Mouse (Mus musculus) liver, postnatal 0 days (tissue): ENCODE data around the gene Pdia5.

Experiments used
- CTCF ChIP-seq: sonication (generic); IDR thresholded peaks from 2 replicates; pipeline ENCODE4 v1.5.1; 2016; ENCODE audit warnings: antibody characterized with exemption, low read depth
- EP300 ChIP-seq: IDR thresholded peaks from 2 replicates; pipeline ENCODE4 v1.6.1; 2016; ENCODE audit warnings: antibody characterized with exemption, low read depth, mild to moderate bottlenecking

DNA sequence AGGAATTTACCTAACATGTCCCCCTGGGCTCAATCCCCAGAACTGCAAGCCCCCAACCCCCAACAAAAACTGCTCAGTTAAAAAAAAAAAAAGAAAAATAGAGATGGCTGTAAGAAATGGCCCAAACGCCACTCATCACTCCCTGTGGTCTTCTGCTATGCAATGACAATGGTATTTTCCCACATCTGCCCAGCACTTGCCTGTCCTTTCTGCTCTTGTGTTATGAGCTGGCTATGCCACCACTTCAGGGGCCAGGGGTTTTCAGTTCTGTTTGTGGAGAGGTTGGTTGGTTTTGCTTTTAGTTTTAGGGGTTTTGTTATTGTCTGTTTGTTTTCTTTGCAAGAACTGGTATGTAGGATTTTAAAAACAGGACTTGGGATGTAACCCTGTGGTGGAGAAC is 13.4 kb downstream of the Pdia5 start:
- TF ChIP-seq CTCF = no peak
- no peak for TF ChIP-seq EP300
